Mouse (Mus musculus) brain, embryonic 14.5 days (tissue): ENCODE results near the gene Arhgdig. TPM values are rescaled to one million over a fixed set of nuclear protein-coding genes. Genes with fewer than 3 reads are reported as not detected.

ENCODE experiments used
- DNase-seq: peaks from one replicate; pipeline ENCODE4 v3.0.0-alpha.2; 2011; ENCODE audit warnings: low read depth
- CTCF ChIP-seq: fragments of 200-500 bp; IDR thresholded peaks from 2 replicates; pipeline ENCODE4 v1.5.1; 2012; ENCODE audit warnings: inconsistent platforms, mild to moderate bottlenecking, moderate library complexity, borderline replicate concordance; ENCODE audit not compliant: insufficient read depth, insufficient read length; ENCODE audit errors: extremely low read depth
- POLR2A ChIP-seq: fragments of 200-500 bp; IDR thresholded peaks from 2 replicates; pipeline ENCODE4 v1.6.1; 2012; ENCODE audit warnings: mild to moderate bottlenecking, inconsistent platforms, borderline replicate concordance; ENCODE audit not compliant: poor library complexity, insufficient read depth, insufficient read length, severe bottlenecking; ENCODE audit errors: extremely low read depth
- polyA plus RNA-seq: library from polyadenylated mRNA; depleted of rRNA; stranded (reverse); fragments of >200 nt; gene quantifications from 2 replicates; pipeline ENCODE4 v1.2.3, GENCODE M21; 2012; rRNA removed

Arhgdig gene
- polyA plus RNA-seq, 1 experiment = 47.6 TPM

- no peak for TF ChIP-seq CTCF
- no peak for TF ChIP-seq POLR2A
- DNase-seq = no peak
These were observed 55.5 kb downstream of the Arhgdig start for GRCm38 (mm10) chr17:26151886-26152630.

Other genes with a start within 250 kb of the Arhgdig start
- 50.4 and 50.5 TPM in 2 replicates for gene Capn15, start 222.0 kb downstream of the Arhgdig start, polyA plus RNA-seq
- gene Rab11fip3, start 138.2 kb downstream of the Arhgdig start, polyA plus RNA-seq = 68.5 and 82.4 TPM in 2 replicates
- 26.8 and 28.6 TPM in 2 replicates for gene Decr2, start 117.4 kb downstream of the Arhgdig start, polyA plus RNA-seq
- 35.1 and 61.4 TPM in 2 replicates for gene Nme4, start 112.2 kb downstream of the Arhgdig start, polyA plus RNA-seq
- 11.8 and 12.9 TPM in 2 replicates for gene Tmem8, start 94.5 kb downstream of the Arhgdig start, polyA plus RNA-seq
- 94.9 and 119 TPM in 2 replicates for gene Mrpl28, start 84.3 kb downstream of the Arhgdig start, polyA plus RNA-seq
- 27.9 and 31.6 TPM in 2 replicates for gene Axin1, start 69.1 kb downstream of the Arhgdig start, polyA plus RNA-seq
- 0.09 and 0.14 TPM in 2 replicates for gene Pdia2, start 8.7 kb downstream of the Arhgdig start, polyA plus RNA-seq
- gene Rgs11, start 4.8 kb downstream of the Arhgdig start, polyA plus RNA-seq = 6.7 and 12.4 TPM in 2 replicates
- 28.5 and 33.7 TPM in 2 replicates for gene Fam234a, start 36.5 kb upstream of the Arhgdig start, polyA plus RNA-seq
- 111 and 114 TPM in 2 replicates for gene Luc7l, start 45.1 kb upstream of the Arhgdig start, polyA plus RNA-seq
- gene Neurl1b, start 207.0 kb upstream of the Arhgdig start, polyA plus RNA-seq = 11.7 and 12.2 TPM in 2 replicates